Mouse (Mus musculus) layer of hippocampus, postnatal 25 days (tissue): Measurements from ENCODE around the gene Egf. TPM values are rescaled to one million over a fixed set of nuclear protein-coding genes. Genes with fewer than 3 reads are reported as not detected.

Experiments used
- DNase-seq, 2 experiments: peaks; one replicate each; pipeline ENCODE4 v3.0.0; 2022; ENCODE audit warnings: mixed read lengths in 2 of 2, low spot score in 1 of 2; ENCODE audit errors: extremely low spot score in 1 of 2
- total RNA-seq, 2 experiments: library from RNA; stranded (reverse); gene quantifications; 2 replicates each; pipeline ENCODE4 v1.2.3; 2021

Egf gene
- total RNA-seq, 2 experiments from 2014 or later: 1.8 to 2.1 TPM

DNA sequence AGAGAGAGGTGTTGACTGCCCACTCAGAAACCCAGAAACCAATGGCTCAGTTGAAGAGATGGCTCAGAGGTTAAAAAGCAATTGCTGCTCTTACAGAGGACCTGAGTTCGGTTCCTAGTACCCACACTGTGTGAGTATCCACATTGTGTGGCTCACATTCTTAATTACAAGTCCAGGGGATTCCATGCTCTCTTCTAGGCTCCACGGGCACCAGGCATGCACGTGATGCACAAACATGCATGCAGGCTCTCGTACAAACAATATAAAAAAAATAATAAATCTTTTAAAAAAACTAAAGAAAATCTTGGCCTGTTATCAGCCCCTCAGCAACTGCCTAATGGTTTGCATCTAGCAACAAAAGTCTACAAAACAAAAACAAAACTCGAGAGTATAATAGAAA lies 30.6 kb downstream of the Egf start:
- DNase-seq: no peak

DNA sequence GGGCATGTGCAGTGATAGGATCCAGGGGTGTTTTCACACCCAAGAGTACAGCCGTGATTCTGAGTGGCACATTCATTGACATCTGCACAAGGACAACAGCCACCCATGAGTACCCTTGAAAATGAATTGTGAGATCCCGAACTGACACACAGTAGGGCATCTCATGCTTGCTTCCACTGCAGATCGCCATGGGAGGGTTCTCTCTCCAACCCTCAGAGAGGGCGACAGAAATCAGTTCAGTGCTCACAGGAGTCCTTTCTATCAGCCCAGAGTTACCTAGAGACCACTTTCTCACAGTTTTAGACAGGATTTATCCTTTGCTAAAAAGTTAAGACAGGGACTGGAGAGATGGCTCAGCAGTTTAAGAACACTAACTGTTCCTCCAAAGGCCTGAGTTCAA lies 31.8 kb downstream of the Egf start:
- no peak for DNase-seq

DNA sequence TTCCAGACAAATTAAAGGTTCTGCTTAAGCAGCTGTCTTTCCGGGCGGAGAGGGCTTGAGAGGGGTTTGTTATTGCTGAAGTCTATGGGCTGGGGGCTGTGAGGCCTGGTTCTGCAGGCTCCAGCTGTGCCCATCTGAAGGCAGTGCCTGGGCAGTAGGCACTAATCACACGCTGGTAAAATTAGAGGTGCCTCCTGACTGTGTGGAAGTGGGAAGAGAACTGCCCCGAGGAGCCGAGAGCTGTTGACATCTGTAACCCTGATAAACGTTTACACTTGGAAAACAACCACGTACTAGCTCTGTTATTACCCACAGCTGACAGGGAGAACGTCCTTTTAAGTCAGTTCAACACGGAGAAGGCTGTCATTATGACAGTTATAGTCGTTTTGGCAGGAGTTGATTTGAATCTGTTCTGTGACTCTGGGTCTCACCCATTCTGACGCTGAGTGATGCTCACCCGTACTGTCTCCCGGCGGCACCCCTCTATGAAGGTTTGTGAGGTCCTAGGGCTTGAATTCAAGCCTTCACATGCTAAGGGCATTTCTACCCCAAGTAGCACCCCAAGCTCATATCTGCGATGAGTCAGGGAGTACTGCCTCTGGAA lies 40.5 kb downstream of the Egf start:
- no peak for DNase-seq

DNA sequence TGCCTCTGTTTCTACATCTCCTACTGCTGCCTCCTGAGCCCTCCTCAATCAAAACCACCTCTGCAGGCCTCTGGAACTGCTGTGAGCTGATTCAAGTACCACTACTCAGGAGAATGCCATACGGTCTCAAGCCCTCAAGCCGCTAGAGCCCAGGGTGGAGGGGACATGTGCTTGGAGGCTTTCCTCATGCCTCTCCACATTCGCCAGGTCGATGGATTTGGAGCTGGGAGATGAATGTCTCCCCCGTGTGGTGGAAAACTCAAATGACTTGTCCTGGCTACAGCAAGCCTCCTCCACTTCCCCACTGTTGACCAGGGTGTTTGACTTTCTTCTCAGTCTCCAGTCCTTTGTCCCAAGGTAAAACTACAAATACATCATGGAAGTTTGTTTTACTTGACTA lies 47.0 kb downstream of the Egf start:
- DNase-seq: peak in 1 of 2 experiments; percentile 48

DNA sequence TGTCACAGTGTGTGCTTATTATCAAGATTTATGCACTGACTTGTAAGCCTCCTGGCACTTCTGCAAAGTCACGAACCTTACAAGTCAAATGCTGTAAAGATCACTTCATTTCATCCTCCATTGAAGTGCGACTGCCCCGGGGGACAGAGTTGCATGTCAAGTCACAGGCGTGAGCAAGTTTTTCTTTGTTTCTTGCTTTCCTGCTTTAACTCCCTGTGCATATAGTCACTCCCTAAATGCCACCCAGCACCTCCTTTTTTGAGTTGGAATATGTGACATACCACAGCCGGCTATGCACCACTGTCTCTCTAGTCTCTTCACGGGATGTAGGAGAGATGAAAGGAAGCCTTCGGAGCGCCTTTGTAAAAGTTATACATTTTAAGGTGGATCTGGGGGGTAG lies 56.2 kb downstream of the Egf start:
- DNase-seq: no peak

DNA sequence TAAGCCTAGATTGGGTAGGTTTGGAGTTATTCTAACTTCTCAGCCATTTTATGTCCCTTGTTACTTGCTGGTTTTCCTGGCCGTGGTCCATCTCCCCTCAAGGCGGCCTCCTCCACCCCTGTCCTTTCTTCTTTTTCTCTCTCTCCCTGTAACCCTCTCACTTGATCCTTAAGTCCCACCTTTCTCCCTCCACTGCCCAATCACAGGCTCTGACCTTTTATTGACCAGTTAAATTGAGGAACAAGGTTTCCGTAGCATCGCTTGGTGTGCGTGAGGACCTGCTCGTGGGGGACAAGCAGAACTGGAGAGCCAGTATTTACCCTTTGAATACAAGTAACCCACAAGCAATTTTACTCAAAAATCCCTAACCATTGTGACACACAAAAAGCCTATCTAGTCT lies 56.8 kb downstream of the Egf start:
- no peak for DNase-seq

DNA sequence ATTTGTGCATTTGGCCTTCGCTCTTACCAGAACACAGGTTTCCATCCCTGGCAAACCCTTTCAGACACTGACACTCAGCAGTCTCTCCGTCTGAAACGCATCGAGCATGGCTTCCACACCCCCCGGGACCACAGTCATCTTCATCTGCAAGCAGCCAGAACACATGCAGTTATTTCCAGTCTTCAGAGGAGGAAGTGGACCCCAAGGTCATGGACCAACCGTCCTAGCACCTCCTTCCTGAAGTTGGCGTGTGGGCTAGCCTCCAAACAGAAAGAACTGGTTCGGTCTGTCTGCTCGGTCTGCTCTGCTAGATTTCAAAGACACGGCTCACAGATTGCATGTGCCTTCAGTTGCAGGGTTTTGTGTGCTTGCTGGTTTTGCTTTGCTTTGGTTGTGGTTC lies 57.4 kb downstream of the Egf start:
- no peak for DNase-seq

DNA sequence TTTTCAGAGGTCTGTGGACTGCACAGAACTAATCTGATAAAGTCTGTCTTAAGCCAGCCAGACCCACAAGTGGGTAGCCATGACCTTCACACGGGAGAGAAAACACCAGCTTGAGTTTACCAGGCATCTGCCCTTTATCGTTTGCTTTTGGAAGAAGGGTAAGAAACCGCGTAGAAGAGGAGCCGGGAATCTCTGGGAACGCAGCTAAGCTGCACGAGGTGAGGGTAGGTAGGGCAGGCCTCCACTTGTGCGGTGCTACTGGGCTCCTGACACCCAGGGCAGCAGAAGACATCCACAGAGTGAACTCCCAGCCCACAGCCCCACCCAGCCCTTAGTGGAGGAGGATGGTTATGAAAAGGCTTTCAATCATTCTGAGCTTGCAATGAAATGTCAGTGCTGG lies 59.2 kb downstream of the Egf start:
- DNase-seq: no peak

DNA sequence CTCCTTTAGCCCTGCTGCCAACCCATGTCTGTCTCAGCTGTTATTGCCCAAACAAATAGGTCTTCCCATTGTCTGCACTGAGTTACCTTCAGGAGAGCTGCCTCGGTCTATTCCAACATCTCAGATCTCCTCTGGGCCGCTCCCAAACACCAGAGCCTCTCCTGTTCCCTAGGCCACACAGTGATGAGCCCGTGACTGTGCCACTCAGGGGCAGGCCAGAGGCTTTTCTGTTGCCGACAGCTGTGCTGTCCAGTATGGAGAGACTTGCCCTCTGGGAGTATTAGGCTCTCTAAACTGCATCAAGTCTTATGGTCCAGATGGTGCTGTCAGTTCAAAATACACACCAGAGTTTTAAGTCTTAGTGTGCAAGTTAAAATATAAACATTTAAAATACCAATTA lies 61.5 kb downstream of the Egf start:
- no peak for DNase-seq

DNA sequence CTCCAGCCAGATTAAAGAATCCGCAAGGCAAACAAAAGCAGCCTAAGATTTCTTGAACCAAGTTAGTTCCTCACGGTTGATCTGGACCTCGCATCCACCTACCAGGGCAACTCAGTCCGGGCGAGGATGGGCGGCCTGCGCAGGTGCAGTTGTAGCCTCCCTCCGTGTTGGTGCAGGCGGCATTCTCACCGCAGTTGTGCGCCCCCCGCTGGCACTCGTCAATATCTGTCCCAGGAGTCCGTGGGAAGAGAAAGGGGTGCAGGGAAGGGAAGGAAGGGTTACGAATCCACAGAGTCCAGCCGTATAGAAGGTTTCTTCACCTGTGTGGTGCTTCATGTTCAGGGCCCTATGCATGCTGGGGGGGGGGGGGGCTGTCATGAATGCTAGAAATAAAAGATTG lies 62.3 kb downstream of the Egf start:
- no peak for DNase-seq

DNA sequence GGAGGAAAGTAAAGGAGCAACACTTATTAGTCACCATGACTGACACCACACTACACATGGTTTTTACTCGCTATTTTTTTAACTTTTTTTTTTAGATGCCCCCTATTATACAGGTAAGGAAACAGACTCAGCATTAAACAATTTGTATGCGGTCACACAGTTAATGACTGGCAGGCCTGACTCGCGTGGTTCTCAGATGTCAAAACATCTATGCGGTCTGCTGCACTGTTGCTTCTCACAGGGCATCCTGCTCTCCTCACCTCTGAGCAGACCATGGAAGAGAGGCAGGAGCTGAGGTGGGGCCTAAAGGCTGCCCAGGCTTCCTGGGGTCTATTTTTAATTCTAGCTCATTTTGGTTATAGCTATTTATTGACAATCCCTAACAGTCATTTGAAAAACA lies 67.7 kb downstream of the Egf start:
- DNase-seq: no peak

DNA sequence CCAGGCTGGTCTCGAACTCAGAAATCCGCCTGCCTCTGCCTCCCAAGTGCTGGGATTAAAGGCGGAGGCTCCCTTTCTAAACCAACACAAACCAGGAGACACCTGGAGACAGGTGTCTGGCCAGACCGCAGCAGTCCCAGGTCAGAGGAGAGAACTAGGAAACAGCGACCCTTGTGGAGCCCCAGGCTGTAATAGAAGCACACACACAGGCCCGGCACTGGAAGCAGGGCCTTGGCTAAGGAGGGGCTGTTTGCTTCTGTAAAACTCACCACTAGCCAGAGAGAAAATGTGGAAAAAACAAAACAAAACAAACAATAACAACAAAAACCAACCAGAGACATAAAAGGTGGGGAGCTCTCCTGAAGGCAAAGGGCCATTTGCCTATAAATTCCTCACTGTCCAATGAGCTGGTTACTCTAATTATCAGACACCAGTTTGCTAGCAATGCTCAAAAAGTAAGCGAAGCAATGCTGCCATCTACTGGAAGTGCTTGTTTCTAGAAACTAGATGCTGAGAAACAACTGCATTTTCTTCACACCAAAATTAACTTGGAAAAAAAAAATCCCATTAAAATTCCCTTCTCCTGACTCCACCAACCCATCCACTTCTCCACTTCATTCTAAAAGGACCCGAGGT lies 68.3 kb downstream of the Egf start:
- DNase-seq: peak; percentile 42 to 65

DNA sequence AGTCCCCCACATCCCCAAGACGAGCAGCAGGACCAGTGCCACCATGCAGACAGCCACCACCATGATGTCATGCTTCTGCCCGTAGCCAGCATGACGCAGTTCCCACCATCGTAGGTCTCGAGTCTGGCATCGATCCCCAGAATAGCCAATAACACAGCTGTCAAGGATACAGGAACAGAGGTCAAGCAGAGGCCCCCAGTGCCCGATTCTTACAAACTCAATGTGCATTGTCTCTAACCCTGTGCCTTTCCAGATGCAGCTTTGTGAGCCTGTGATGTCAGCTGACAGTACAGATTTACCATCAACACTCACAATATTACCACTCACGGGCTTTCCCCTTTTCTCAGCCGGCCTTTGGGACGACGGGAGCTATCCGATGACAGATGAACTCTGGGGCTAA lies 68.9 kb downstream of the Egf start:
- no peak for DNase-seq

DNA sequence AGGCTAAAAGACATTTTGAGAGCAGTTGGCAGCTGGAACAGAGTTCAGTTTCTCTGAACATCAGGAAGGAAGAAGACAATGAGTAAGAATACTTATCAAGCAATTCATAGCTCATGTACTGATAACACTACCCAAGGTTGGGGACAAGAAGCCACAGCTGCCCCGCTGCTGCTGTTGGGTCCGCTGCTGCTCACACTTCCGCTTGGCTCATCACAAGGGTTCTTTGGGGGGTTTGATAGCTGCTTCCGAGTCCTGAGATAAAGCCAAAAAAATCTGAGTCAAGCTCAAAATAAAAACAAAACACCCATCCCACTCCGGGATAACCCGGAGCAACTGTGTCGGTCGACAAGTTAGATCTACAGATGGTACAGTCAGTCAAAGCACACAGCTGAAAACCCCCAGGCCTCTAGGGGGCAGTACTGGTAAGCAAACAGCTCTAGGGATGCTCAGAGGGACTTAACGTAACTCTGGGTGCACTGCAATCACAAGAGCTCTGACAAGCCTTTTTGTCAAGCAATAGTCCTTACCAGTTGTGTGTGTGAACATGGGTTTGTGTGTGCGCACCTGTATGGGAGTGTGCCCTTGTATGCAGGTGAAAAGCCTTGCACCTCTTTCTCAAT lies 71.9 kb downstream of the Egf start:
- DNase-seq: peak in 1 of 2 experiments; percentile 21

DNA sequence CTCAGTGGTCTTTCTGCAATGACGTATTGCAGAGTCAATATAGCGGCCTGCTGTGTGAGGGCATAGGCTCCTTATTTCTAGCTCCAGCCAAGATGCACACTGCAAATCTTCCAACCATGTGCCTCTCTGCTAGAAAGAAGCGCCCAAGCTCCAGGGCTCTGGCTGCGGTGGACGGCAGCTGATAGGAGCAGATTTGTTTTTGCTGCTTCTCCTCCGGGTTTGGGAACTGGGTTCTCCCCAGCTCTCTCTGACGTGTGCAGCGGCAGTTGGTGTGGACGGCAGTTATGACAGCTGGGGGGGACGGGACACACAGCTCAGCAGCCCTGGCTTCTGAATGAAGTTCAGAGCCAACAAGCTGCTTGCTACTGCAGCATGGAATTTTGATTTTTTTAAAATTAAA lies 72.7 kb downstream of the Egf start:
- peak; percentile 36 to 38 for DNase-seq

DNA sequence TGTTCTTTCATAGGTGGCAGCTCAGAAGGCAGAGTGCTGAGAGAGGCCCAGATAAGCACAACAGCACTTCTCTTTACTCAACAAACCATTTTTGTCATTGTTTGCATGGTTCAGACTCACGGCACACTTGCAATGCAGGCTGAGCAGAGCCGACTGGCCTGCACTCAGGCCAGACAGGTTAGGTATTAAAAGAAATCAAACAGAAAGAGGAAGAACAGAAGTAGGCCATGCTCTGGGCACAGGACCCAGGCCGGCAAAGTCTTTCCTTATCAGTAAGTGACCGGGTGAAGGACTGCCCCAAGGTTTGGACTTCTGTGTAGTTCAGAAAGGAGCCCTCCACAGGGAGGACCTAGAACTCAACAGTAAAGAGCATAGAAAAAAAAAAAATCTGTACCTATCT lies 73.3 kb downstream of the Egf start:
- no peak for DNase-seq

DNA sequence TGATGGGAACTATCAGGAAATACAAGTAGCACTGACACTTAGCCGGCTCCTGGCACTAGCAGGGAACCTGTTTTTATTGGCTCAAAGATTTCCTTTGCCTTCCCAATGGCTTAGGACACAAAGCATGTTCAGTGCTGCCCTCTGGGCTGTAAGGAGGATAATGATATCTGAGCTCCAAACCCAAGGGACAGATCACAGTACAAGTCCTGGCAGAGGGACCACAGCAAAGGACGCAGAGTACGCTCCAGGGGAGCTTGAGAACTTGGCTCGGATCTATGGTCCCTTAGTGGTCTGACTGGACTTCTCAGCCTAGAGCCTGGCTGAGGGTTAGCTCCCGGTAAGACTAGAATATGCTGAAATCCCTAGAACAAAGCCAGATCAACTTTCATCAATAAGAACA lies 74.9 kb downstream of the Egf start:
- DNase-seq: no peak

DNA sequence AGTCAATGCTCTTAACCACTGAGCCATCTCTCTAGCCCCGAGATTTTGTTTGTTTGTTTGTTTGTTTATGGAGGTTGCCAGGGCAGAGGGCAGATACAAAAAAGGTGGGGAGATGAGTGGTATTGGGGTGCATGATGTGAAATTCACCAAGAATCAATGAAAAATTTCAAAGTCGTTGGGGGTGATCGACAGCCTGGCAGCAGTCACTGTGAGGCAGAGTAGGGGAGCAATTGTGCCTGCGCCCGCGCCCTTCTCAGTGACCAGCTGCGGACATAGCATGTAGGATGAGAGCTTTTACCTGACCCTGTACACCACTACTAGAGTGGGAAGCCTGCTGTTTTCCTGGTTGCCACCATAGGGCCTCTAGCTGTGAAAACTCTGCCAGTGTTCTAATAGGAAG lies 79.2 kb downstream of the Egf start:
- DNase-seq: no peak

DNA sequence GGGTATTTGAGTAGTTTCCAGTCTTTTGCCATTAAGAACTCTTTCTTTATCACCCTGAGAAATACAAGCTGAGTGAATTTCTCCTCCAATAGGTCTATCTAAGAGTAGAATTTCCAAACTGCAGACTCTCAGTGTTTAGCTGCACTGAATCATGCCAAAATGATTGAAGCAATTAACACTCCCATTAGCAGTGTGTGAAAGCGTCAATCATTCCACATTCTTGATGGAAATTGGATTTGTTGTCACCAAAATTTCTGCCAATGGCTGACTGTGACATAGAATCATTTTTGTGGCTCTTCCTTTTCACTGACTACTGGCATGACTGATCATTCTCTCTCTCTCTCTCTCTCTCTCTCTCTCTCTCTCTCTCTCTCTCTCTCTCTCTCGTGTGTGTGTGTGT lies 91.2 kb downstream of the Egf start:
- no peak for DNase-seq

DNA sequence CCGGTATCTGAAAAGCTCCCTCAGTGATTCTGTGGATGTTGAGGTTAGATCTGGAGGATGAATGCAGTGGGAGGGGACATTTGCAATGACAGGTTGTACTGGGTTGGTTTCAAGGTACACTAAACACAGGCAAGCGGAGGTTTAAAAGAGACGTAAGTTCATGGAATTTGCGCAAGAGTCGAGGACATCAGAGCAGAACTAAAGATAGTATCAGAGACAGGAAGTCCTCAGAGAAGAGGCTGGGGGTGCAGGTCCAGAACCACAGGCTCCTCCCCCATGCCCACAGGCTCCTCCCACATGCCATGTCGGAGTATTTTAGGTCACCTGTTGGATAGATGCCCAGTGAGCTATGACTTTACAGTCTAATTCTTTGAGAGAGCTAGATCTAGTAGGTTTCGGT lies 96.3 kb downstream of the Egf start:
- DNase-seq: no peak

DNA sequence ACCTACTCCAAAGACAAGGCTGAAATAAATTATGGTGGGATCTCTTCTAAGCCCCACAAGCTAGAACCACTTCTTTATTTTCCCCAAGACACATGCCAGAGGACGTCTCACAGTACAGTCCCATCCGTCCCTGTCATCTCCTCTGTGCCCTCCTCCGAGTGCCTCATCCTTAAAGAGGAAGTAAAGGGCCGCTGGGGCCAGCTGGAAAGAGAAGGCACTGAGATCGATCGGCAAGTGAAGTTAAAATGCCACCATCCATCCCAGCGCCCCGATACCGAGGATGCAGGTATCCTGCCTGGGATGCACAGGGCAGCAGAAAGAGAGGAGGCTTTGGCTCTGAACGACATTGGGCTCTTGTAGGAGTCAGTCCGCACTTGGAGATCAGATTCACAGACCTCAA lies 97.3 kb downstream of the Egf start:
- no peak for DNase-seq

DNA sequence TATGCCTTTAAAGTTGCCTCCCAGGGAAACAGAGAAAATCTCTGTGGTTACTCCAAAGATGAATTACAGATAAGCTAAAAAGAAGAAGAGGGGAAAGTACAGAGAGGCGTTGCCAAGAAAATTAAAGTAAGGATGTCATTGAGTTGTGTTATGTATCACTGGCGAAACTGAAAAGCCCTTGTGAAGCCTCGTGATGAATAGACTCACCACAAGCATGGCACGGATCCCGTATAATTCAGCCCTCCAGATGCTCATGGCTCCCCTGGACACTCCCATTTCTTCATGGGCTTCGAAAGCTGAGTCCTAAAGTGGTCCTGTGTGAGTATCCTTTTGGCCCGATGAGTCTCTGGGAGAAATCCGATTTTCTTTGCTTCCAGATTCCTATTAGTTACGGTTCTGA lies 97.9 kb downstream of the Egf start:
- DNase-seq: no peak
